Mouse (Mus musculus): ENCODE measurements around the gene Npy4r. TPM values are rescaled to one million over a fixed set of nuclear protein-coding genes. Genes with fewer than 3 reads are reported as not detected.

The Npy4r gene
- under 1 TPM; 0.09 to 0.18 TPM for total RNA-seq (2021)
- long read RNA-seq = 0 reads

DNA sequence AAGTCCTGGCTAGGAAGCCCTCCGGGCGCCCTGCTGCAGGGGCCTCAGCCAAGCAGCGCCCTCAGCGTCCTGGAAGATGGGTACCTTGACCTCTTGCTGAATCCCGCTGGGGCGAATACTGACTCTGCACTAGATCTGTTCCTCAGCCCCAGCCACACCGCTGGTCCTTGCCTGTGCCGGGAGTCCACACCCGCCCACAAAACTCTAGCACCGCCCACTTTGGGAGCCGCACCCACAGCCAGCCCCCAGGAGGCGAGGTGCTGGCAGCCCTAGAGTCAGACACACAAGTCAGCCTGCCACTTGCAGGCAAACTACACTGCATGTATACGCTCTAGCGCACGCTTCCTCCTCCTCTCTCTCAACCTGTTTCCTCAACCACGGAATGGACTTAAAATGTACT lies at the start of gene Npy4r:
Npy4r (minus strand) TSS at position 148 of the 400 bp plus-strand sequence.
- DNase-seq (ENCODE audit: low spot score in 2 of 2) = peak in 1 of 2 experiments; percentile 27

DNA sequence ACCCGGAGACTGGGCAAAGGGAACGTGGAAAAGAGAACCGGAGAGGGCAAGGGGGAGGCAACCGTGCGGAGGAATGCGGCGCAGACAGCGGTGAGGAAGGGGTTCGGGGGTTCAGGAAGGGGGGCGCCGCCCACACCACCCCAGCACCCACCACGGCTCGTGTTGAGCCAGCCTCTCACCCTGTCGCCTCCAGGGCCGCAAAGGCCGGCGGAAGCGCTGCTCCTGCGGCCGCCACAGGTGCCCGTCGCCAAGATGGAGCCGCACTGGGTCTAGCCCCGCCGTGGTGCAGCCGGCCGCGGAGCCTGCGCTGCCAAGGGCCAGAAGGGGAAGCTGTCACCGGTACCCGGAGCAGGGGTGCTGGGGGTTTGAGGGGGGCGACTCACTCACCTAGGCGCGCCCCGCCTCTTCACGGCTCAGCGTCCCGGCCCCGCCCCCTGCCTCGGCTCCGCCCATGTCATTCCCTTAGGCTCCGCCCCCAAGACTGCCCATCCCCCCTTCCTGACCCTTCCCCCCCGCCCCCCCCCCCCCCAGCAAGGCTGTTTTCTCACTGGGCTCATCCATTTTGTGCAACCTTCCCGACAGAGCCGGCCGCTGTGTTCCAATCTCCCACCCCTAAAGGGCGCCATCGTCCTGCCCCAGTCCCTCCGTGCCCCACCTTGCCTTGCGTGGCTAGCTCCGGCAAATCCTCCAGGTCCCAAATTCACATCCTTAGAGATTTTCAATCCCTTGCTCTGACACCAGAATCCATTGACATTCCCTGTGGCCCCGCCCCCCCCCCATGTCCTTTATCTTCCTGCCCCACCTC lies 49.1 kb upstream of the Npy4r start, which contains the start of gene Gprin2:
Gprin2 (minus strand) TSS at position 423 of the 805 bp plus-strand sequence.
- peak; percentile 44 to 69 for DNase-seq (ENCODE audit: low spot score in 2 of 2)

DNA sequence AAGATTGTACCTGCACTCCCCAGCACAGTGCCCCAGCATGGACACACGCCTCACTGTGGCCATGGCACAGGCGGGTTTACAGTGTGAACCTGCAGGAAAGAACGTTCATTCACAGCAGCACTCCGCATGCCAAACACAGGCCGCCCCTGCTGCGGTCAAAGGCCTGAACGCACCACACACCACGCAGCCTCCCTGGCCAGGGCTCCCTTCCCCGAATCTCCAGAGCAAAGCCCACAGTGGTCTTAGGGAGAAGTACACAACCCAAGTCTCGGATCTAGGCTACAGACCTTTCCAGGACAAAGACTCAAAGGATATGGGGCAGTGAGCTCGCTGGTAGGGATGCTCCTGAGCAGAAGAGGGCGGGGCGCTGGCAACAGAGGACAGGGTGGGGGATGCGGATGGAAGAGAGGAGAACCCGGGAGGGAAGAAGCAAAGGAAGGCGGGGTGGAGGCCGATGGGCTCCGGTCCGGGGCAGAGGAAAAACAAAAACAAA lies 48.5 kb upstream of the Npy4r start:
- peak in 1 of 2 experiments; percentile 47 for DNase-seq (ENCODE audit: low spot score in 2 of 2)

DNA sequence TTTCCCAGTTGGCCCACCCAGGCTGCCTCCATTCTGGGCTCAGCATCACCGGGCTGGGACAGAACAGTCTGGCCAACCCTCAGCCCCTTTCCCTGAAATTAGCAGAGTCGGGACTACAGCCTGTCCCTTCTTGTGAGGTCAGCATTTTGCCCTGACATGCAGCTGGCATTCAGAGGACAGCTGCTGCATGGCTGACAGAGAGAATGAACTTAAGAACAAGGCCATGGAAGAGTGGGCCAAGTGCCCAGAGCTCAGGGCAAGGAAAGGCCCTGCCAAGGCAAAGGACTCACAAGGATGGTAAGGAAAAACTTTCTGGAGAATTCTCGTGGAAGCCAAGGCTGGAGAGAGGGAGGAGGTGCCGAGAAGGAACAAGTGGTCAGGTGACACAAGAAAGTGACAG lies 44.4 kb upstream of the Npy4r start:
- DNase-seq (ENCODE audit: low spot score in 2 of 2) = no peak

DNA sequence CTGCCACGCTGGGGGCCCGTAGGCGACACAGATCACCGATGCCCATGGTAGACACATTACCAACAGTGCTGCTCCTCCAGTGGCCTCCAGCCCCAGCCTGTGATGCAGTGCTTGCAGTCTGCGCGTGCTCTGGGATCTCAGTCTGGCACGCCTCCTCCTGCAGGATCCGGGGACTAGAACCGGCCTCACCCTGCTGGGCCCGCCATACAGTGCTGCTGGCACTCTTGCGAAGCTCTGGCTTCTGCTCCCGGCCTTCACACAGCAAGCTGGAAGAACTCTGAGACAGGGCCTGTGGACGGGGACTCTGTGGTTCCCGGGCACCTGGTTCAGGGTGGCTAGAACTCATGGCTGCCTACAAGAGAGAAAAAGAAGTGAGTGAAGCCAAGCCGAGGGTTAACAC lies 43.2 kb upstream of the Npy4r start:
- no peak for DNase-seq (ENCODE audit: low spot score in 2 of 2)

DNA sequence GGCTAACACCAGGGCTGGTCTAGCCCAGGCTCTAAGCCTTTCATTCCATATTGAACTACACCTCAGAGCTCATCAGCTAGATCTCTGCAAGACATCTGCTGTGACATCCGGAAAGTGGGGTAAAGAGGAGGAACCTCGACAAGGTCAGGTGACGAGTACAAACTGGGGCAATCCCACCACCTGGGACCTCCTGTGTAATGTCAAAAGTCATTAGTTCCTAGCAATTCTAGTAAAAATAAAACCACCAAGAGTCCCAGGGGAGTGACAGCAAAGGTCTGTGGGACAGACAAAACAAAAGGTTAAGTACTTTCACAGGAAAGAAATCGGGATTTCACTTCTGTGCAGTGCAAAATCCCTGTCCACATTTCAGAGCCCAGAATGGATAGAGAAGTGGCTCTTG lies 41.6 kb upstream of the Npy4r start:
- DNase-seq (ENCODE audit: low spot score in 2 of 2) = no peak

DNA sequence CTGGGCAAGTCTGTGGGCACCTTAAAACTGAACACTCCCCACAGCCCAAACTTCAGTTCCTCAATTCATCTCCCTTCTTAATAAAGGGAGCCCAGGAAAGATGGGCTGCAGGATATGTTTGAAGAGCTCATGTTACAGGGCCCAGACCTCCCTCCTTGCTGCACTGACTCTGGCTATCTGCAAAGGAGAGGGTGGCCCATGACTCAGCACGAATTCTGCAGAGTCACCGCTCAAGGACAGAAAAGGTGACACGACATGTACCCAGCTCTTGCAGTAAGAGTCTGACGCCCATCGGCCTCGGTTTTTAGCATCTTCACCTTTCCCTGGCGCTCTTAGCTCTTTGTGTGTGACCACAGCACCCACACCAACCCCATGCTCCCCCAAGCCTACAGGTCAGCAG lies 38.1 kb upstream of the Npy4r start:
- no peak for DNase-seq (ENCODE audit: low spot score in 2 of 2)

DNA sequence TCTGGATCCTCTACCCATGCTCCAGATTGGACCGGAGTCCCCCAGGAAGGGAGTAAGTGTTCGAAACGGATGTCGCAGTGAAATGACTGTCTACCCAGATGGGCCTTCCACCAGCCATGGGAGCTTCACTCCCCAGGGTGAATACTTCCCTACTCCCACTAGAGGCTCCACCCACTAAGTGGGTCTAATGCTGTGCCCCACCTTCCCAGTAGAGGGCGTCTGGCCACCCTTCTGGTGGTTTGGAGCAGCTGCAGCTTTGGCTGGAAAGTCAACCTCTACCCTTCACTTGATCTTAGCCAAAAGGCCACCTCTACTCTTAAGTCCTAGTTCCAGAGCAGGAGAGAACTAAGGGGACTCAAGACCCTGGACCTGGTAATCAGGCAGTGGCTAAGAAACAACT lies 36.3 kb upstream of the Npy4r start:
- DNase-seq (ENCODE audit: low spot score in 2 of 2) = peak; percentile 50 to 51

DNA sequence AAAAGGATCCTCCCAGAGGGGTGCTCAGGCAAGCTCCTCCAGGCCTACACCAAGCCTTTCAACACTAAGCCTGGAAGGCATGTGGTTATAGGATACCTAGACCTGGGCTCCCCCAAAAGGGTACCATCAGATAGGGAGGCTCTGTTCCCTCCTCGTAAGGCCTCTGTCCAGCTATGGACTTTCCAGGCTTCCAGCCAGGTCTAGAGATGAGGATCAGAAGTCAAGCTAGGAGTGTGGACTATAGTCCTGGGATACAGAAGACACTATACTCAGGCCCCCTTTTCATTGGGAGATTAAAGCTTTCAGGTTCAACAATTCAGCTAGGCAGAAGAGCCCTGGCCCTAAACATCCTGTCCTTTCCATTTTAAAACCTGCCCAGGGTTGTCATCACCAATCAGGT lies 30.8 kb upstream of the Npy4r start:
- no peak for DNase-seq (ENCODE audit: low spot score in 2 of 2)

DNA sequence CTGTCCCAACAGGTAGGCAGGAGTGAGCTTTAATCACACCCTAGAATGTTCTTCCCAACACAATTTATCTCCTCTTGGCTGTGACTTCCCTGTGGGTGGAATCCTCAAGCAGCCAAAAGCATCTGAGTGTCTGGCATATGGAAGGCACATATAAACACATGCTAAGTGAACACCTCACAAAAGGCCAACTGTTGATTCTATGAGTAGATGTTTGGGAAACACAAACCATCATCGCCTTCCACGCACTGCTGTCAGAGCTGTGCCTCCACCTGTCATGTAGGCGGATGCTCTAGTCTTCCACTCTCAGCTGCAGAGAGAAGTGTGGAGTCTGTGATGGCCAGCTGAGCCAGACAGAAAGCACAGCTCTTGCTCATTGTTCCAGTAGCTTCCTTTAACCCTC lies 27.1 kb upstream of the Npy4r start:
- DNase-seq (ENCODE audit: low spot score in 2 of 2) = peak in 1 of 2 experiments; percentile 38

DNA sequence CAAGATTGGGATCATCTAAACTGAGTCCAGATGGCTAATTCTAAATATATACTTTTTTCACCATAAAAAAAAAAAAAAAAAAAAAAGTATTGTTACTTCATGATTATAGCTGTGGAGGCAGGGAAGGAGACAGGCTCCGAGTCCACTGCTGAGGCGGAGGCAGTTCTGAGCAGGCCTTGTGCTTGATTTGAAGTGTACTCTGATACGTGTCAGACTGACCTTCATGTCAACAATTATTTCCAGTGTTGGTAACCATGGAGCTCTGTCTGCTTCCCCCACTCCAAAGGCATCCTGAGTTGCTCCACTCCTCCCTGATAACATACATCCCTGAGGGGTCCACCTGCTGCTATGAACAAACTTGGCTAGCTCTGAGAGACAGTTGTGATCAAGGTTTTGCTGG lies 18.8 kb upstream of the Npy4r start:
- DNase-seq (ENCODE audit: low spot score in 2 of 2) = no peak

DNA sequence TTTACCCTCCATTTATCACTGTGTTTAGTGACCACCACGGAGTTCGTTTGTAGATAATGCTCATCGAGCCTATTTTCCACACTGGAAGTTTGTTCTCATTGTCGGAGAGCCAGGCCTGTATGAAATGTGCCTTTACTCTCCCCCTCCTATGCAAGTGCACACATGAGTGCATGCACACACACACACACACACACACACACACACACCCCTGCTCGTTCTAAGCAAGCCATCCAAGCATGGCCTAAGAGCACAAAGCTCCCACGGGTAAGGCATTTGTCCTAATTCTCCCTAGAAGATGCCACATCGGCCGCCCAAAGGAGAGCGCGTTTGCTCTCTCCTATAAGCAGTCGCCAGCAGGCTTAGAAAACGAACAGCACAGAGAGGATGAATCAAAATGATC lies 3.5 kb upstream of the Npy4r start:
- no peak for DNase-seq (ENCODE audit: low spot score in 2 of 2)

DNA sequence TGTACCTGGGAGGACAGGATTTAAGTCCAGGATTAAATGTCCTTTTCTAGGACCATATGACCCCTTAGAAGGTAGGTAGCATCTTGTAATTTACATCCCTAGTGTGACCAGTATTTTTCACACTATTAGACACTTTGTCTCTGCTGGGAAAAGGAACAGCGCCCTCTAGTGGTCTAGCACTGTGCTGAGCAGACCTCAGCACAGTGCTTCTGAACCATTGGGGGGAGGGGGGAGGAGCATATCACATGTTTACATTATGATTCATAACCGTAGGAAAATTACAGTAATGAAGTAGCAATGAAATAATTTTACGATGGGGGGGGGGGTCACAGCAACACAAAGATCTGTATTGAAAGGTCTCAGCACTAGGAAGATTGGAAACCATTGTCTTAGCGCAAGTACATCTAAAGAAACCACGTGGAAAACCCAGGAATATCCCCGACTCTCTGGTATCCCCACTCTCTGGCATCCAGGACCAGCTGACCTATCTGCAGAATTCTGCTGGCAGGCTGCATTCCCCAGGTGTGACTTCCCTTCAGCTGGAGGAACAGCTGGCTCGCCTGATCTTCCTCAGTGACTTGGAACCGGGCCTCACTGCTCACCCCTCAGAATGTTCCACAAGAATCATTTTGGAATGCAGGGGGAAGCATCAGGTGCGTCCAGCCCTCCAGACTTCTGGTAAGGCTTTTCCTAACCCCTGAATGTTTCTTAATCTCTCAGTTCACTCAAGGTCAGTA lies 2.5 kb upstream of the Npy4r start:
- peak; percentile 63 to 71 for DNase-seq (ENCODE audit: low spot score in 2 of 2)

DNA sequence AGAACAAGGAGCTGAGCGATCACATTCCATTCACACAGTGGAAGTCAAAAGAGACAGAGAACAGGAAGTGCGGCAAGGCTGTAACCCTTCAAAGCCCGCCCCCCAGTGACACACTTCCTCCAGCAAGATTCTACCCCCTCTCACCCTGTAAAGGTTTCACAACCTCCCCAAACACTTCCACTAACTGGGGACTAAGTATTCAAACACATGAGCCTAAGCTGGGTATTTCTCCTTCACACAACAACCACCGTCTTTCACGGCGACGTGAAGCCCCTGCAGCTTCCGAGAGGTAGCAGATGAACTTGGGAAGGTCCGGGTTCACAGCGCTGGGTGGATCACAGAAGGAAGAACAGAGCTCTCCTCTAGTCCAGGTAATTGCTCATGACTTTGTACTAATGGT lies 9.4 kb downstream of the Npy4r start:
- no peak for DNase-seq (ENCODE audit: low spot score in 2 of 2)

DNA sequence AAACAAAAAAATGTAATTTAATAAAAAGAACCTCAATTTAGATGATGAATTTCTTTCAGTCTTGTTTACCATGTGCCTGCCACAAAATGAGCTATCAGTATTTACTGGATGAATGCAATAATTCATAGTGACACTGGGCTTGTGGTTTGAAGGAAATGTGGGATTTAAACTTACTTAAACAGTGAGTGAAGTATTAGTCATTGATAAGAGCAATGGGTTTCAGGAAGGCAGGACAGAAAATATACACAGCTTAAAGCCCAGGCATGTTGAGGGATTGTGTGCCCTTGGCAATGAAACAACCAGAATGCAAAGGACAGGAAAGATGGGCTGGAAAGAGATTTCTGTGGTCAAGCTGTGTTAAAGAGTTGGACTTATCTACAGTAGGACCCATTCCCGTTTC lies 10.0 kb downstream of the Npy4r start:
- DNase-seq (ENCODE audit: low spot score in 2 of 2) = no peak

DNA sequence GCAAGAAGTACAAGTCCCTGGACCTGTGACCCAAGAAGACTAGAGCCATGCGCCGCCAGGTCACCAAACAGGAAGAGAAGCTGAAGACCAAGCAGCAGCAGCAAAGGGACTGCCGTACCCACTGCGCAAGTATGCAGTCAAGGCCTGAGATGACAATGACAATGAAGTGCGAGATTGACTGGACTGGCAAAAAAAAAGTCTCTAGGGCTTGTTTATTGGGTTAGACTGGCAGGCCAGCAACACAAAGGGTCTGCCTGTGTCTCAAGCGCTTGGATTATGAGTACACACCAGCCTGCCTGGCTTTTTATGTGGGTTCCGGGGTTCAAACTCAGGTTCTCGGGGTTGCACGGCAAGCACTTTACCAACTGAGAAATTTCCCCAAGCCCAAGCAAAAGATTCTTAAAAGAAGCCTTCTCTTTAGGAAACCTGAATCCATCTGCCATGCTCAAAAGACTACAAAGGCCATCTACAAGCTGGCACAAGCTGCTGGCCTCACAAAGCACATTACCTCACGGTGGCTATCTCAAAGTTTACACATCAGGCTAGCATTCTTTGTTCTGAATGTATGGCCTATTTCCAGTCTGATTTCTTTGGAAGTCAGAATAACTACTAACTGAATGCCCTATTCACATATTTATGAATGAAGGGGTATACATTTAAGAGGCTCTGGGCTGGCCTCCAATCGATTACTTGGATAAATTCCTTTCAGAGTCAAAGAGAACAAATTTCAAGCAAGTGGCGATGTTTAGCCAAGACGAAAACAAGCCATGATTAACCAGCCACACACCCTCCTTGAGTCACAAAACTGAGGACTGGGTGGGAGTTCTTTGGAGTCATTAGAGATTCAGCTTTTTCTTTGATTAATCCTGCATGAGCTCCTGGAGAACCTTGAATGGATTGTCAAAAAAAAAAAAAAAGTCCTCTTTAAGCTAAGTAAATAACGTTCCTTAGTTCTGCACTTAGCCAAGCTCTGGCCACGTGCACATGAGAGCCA lies 12.3 kb downstream of the Npy4r start:
- no peak for DNase-seq (ENCODE audit: low spot score in 2 of 2)

DNA sequence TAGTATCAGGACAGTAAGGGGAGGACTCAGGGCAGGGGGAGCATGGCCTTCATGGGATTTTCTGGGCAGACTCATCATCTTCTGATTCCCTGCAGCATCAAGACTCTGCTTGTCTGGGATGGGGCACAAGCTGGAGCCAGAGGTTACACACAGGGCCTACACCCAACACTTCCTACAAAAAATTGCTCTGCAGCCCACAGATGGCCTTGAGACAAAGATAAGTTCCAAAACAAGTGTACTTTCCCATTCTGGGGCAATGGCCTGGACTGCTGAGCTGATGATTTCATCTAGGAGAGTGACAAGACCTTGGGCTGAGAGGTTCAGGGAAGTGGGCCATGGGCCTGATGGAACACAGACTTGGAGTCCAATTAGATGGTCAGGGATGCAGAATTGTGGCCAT lies 16.9 kb downstream of the Npy4r start:
- DNase-seq (ENCODE audit: low spot score in 2 of 2) = no peak

DNA sequence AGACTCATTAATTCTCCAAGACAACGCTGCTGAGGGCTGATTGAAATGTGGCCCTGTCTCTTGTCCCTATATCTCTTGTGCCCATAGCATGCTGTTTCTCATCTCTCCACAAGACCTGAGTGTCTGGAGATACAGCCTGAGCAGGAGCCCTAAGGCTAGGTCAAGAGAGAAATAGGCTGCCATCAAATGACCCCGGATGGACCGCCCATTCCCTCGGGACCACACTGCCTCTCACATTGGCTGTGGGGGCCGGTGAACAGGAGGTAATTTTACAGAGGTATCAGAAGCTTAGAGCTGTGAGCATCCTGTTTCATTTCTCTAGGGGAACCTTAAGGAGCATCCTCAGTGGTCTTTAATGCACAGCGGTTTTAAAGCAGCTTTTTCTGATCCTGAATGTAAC lies 21.1 kb downstream of the Npy4r start:
- no peak for DNase-seq (ENCODE audit: low spot score in 2 of 2)

DNA sequence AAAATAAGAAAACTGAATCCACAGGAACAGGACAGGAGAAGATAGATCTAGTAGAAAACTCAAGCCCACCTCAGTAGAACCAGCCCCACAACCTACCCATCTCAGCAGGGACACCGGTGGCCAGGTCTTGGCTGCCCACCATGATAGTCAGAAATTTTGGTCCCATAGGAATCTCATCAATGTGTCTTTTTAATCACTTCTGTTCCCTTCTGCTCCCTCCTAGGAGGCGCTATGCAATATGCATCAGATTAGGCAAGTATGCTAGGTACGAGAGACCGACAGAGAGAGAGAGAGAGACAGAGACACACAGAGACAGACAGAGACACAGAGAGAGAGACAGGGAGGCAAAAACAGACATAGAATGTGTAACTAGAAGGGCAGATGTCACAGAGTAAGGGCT lies 30.6 kb downstream of the Npy4r start:
- no peak for DNase-seq (ENCODE audit: low spot score in 2 of 2)

DNA sequence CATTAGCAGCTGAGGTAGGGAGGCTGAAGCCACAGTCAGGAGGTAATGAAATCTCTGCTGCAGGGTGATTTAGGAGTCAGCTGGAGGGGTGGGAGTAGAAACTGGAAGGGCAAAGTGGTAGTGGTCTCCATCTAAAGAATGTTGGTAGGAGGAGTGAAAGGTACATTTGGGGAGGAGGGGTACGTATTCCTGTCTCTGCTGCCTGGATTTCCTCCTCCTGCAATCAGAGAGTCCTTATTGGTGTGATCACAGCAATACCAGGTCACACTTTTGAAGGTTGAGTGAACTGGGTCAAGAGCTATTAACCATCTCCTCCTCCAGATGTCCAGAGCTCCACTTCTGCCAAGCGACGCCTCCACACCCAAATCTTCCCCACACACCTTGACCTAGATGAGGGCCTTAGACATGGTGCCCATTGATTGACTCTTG lies 31.4 kb downstream of the Npy4r start:
- no peak for DNase-seq (ENCODE audit: low spot score in 2 of 2)
